ENCODE assay signal across 8 mouse cellular contexts in the genomic region with DNA sequence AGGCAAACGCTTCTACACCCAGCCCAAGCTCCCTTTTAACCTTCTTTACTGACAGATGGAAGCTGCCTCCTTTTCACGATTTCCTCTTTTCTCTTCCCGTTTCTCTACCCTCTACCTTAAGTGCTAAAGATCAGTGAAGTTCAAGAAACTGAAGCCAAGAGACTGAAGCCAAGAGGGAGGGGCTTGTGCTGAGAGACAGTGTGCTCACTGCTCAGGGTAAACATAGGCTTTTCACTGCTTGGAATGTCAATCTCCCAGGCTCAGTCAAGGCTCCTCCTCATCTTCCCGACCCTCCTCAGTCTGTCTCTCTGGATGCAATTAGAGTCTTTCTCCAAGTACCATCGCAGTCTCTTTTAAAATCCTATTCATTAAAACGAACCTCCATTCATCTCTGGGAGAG. TPM values are rescaled to one million over a fixed set of nuclear protein-coding genes. Genes with fewer than 3 reads are reported as not detected.
DNase-seq lines count a peak whose midpoint lies in the region; ATAC-seq and TF ChIP-seq lines count a peak whose summit lies in the region.

No protein-coding gene starts in this region.

- no peak for DNase-seq in heart, postnatal 0 days (ENCODE audit: low spot score)
- DNase-seq in heart, adult 2 months: no peak
- DNase-seq in frontal cortex, postnatal 36 days (ENCODE audit: low spot score in 2 of 2): no peak
- DNase-seq in ovary, postnatal 10 days (ENCODE audit: low spot score): no peak

- H3K4me2 ChIP-seq in heart, postnatal 0 days (ENCODE audit: low read depth, low read length): peak overlapping the region; percentile 45
- H3K4me2 ChIP-seq in embryonic facial prominence, embryonic 13.5 days: peak overlapping the region; percentile 49
- peak overlapping the region; percentile 44 for H3K4me2 ChIP-seq in kidney, embryonic 16.5 days (replicated peaks; ENCODE audit: low read depth, low read length)

- H3K27me3 ChIP-seq in heart, postnatal 0 days (ENCODE audit: control insufficient read depth, insufficient read depth, low read length): no peaks in the 10 kb centered on the region
- H3K27me3 ChIP-seq in heart, adult 2 months (ENCODE audit: control insufficient read depth, insufficient read depth, low read length): no peaks in the 10 kb centered on the region
- H3K27me3 ChIP-seq in embryonic facial prominence, embryonic 13.5 days: no peaks in the 10 kb centered on the region
- H3K27me3 ChIP-seq in kidney, embryonic 16.5 days (ENCODE audit: insufficient read depth, low read length): no peaks in the 10 kb centered on the region

- no peak for TF ChIP-seq EP300 in heart, postnatal 0 days (IDR thresholded peaks at IDR 0.05; ENCODE audit: low read depth)
- no peak for TF ChIP-seq EP300 in heart, adult 2 months (IDR thresholded peaks at IDR 0.05; ENCODE audit: insufficient read depth, low read depth, low read length)

- H3K9ac ChIP-seq in heart, postnatal 0 days (replicated peaks; ENCODE audit: low read depth, low read length): no peak overlapping the region
- no peak overlapping the region for H3K9ac ChIP-seq in heart, adult 2 months (ENCODE audit: low read depth, low read length)
- H3K9ac ChIP-seq in embryonic facial prominence, embryonic 13.5 days: no peak overlapping the region
- H3K9ac ChIP-seq in kidney, embryonic 16.5 days (replicated peaks; ENCODE audit: low read length): 0 out of 2 replicates have a peak overlapping the region, but pooled peaks have one; percentile 20

- H3K4me3 ChIP-seq in heart, postnatal 0 days (ENCODE audit: low read depth, low read length): peak overlapping the region; percentile 23; the same call in 1 of the 2 replicates
- no peak overlapping the region for H3K4me3 ChIP-seq in heart, adult 2 months
- H3K4me3 ChIP-seq in embryonic facial prominence, embryonic 13.5 days: peak overlapping the region; percentile 12
- peak overlapping the region; percentile 16; the same call in 1 of the 2 replicates for H3K4me3 ChIP-seq in kidney, embryonic 16.5 days (ENCODE audit: low read length)

- H3K36me3 ChIP-seq in heart, postnatal 0 days (replicated peaks; ENCODE audit: control insufficient read depth, insufficient read depth, low read length): no peaks in the 10 kb centered on the region
- H3K36me3 ChIP-seq in heart, adult 2 months (ENCODE audit: control insufficient read depth, insufficient read depth, low read length): no peaks in the 10 kb centered on the region
- H3K36me3 ChIP-seq in embryonic facial prominence, embryonic 13.5 days: no peaks in the 10 kb centered on the region
- no peaks in the 10 kb centered on the region for H3K36me3 ChIP-seq in kidney, embryonic 16.5 days (ENCODE audit: insufficient read depth, low read length)

- H3K4me1 ChIP-seq in heart, postnatal 0 days (ENCODE audit: control insufficient read depth, insufficient read depth): no peaks in the 10 kb centered on the region
- no peaks in the 10 kb centered on the region for H3K4me1 ChIP-seq in heart, adult 2 months (ENCODE audit: control insufficient read depth, insufficient read depth, low read length)
- peaks cover 14% of the 10 kb centered on the region for H3K4me1 ChIP-seq in embryonic facial prominence, embryonic 13.5 days
- H3K4me1 ChIP-seq in kidney, embryonic 16.5 days (ENCODE audit: insufficient read depth, low read length): peaks cover 8% of the 10 kb centered on the region

- H3K79me2 ChIP-seq in heart, adult 2 months (replicated peaks; ENCODE audit: control insufficient read depth, insufficient read depth, low read length): no peaks in the 10 kb centered on the region

- TF ChIP-seq POLR2A in heart, adult 2 months (IDR thresholded peaks at IDR 0.05; ENCODE audit: insufficient read depth, low read depth, low read length): no peak

- no peak for ATAC-seq in heart, postnatal 0 days (ENCODE audit: insufficient read depth, low read depth)
- ATAC-seq in embryonic facial prominence, embryonic 13.5 days (ENCODE audit: insufficient number of reproducible peaks, insufficient read depth, low FRiP score, low TSS enrichment, low read depth): no peak
- peak; percentile 61; the same call in 1 of the 2 replicates for ATAC-seq in kidney, embryonic 16.5 days (ENCODE audit: low FRiP score, low TSS enrichment)
- ATAC-seq in monocyte, adult 5-6 weeks (replicated peaks; ENCODE audit: insufficient number of reproducible peaks, low FRiP score, low TSS enrichment, poor library complexity, severe bottlenecking): peak; percentile 64; the same call in 1 of the 2 replicates
- no peak for ATAC-seq in inflammation-experienced regulatory T-cells, adult 6 months

- 7% methylated on average over 6 of the region's 6 CpGs for WGBS in heart, postnatal 0 days
- WGBS in heart, adult 2 months: 6% methylated on average over 6 of the region's 6 CpGs
- WGBS in embryonic facial prominence, embryonic 13.5 days: 3% methylated on average over 6 of the region's 6 CpGs
- 5% methylated on average over 6 of the region's 6 CpGs for WGBS in kidney, embryonic 16.5 days

- intact Hi-C loops in heart, adult 2 months (cut with DNase I): no loop called here

- H3K9me3 ChIP-seq in heart, postnatal 0 days (replicated peaks; ENCODE audit: control insufficient read depth, low read length): no peaks in the 10 kb centered on the region
- no peaks in the 10 kb centered on the region for H3K9me3 ChIP-seq in embryonic facial prominence, embryonic 13.5 days
- H3K9me3 ChIP-seq in kidney, embryonic 16.5 days (ENCODE audit: low read length): no peaks in the 10 kb centered on the region

- H3K27ac ChIP-seq in heart, postnatal 0 days (ENCODE audit: low read depth): no peak overlapping the region
- no peak overlapping the region for H3K27ac ChIP-seq in heart, adult 2 months
- no peak overlapping the region for H3K27ac ChIP-seq in embryonic facial prominence, embryonic 13.5 days
- no peak overlapping the region for H3K27ac ChIP-seq in kidney, embryonic 16.5 days (ENCODE audit: low read length)

- no peak for TF ChIP-seq CTCF in heart, postnatal 0 days (IDR thresholded peaks at IDR 0.05; ENCODE audit: low read depth)
- no peak for TF ChIP-seq CTCF in heart, adult 2 months (IDR thresholded peaks at IDR 0.05)

RNA-seq across cellular contexts. Expression of a gene that starts 55.6 kb away (rescaled TPM):
- total RNA-seq in heart, postnatal 0 days (2014; rRNA removed; ENCODE audit: low replicate concordance): 5.5 and 7.3 TPM in 2 replicates
- polyA plus RNA-seq in heart, postnatal 0 days (2015; fragmentation: Nextera tagmentation; extraction: Ambion mirVana): 7.6 and 10.7 TPM in 2 replicates
- 1 to 10 TPM; 2.0 to 2.4 TPM for total RNA-seq in heart, adult 2 months (2021)
- 8.6 and 12.8 TPM in 2 replicates for polyA plus RNA-seq in heart, adult 2 months (2012; rRNA removed)
- polyA plus RNA-seq in embryonic facial prominence, embryonic 13.5 days (2015; fragmentation: Nextera tagmentation; extraction: Ambion mirVana): 74.0 and 111 TPM in 2 replicates
- 2.7 and 3.1 TPM in 2 replicates for polyA plus RNA-seq in kidney, embryonic 16.5 days (2015; fragmentation: Nextera tagmentation; extraction: Ambion mirVana)
- total RNA-seq in monocyte, adult 5-6 weeks (2017): not detected in 3 replicates
- polyA plus RNA-seq in inflammation-experienced regulatory T-cells, adult 6 months (2017; shearing (Covaris generic)): not detected

Comparison
In these comparisons a context has a peak if more than half of its experiments do, and no peak if none do; other contexts are left out.
1. ATAC-seq: peak in kidney, embryonic 16.5 days (single experiment) and monocyte, adult 5-6 weeks (single experiment); none in heart, postnatal 0 days (single experiment), embryonic facial prominence, embryonic 13.5 days (single experiment) and inflammation-experienced regulatory T-cells, adult 6 months (single experiment).
2. Peak in every context shown above with its lines, with median percentiles within 50 percentile points of each other: H3K4me2 ChIP-seq.